Mouse (Mus musculus) layer of hippocampus, adult 9-11 months (tissue): ENCODE results near the gene Scube2.

Experiments used
- DNase-seq: peaks from one replicate; pipeline ENCODE4 v3.0.0; 2022

Gene Scube2

GRCm38 (mm10) chr7:109849750-109850434, 15.6 kb downstream of the Scube2 start:
- no peak for DNase-seq

GRCm38 (mm10) chr7:109848867-109849733, 16.4 kb downstream of the Scube2 start:
- DNase-seq: no peak

DNA sequence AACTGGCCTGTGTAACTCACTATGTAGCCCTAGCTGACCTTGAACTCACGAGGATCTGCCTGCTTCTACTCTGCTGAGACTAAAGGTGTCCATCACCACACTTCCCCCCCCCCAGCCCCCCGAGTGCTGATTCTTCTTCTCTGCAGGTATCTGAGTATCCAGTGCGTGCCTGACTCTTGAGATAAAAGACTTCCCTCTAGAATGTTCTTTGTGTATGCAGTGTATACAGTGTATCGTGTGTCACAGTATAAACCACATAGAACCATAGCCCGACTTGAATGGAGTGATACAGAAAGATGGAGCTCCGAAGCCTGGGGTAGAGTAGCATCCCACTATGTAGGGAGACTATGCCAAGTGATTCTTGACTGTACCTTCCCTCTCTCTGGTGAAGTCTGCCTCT, 21.4 kb downstream of the Scube2 start:
- no peak for DNase-seq

DNA sequence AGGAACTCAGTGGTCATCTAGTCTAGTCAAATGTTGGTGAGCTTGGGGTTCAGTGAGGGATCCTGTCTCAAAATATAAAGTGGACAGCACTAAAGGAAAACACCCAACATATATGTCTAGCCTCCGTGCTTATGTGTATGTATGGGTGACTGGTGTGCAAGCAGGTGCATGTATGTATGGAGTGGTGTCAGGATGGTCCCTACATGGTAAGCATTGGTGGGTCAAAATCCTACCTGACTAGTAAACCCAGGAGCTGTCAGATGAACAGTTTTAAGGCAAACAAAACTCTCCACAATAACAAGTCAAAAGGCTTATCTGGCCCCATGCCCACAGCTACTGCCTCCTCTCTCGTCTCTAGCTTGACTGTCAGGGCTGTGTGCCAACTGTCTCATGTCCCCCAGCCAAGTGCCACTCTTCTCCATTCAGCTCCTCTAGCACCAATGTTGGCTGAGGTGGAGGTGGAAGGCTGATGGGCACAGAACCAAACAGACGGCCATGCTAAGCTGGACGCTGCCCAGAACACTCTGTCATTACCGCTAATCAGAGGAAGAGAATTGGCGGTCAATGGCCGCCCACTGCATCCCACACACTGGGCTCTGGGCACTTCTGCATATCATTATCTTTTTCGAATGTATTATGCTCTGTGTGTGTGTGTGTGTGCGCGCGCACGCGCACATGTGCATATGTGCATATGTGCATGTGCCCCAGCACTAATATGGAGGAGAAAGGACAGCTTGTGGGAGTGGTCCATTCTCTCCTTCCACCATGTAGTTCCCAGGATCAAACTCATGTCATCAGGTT, 23.7 kb downstream of the Scube2 start:
- peak; percentile 68 for DNase-seq

DNA sequence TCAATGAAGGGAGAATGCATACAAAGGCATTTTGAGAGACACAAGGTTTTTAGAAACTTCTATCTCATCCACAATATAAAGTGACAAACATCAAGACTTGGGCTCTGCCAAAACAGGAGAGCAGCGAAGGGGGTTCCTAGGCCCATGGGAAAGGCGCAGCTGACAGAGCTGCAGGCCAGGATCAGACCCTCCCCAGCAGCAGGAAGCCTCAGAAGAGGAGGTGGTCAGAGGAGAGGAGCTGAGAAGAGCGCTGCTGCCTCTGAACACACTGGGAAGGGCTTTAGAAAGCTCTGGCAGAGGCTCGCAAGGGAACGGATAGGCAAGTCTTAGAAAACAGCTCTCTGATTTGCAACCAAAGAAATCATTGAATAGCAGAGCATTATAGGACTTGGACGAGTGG, 24.4 kb downstream of the Scube2 start:
- DNase-seq: no peak

GRCm38 (mm10) chr7:109838613-109839012, 26.9 kb downstream of the Scube2 start:
- DNase-seq: no peak

- no peak for DNase-seq
These were observed 27.8 kb downstream of the Scube2 start for GRCm38 (mm10) chr7:109837651-109838050.

- no peak for DNase-seq
These were observed 30.6 kb downstream of the Scube2 start for GRCm38 (mm10) chr7:109834894-109835293.

DNA sequence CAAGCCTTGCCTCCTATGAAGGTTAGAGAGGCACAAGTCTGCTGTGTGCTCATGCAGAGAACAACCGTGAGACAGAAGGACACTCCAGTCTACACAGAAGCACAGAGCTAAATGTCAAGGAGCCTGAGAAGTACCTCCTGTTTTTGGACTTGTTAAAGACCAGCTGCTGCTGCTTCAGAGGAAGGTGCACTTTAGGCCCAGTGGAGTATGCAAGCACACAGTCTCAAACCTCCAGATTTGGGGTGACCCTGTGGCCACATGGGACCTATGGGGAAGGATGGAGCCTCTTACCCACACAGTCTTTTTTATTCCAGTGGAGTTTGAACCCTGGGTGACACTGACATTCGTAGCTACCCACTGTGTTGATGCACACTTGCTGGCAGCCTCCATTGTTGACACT, 34.1 kb downstream of the Scube2 start:
- no peak for DNase-seq

GRCm38 (mm10) chr7:109826911-109827310, 38.6 kb downstream of the Scube2 start:
- DNase-seq: no peak

GRCm38 (mm10) chr7:109825293-109825692, 40.2 kb downstream of the Scube2 start:
- DNase-seq: peak; percentile 13

DNA sequence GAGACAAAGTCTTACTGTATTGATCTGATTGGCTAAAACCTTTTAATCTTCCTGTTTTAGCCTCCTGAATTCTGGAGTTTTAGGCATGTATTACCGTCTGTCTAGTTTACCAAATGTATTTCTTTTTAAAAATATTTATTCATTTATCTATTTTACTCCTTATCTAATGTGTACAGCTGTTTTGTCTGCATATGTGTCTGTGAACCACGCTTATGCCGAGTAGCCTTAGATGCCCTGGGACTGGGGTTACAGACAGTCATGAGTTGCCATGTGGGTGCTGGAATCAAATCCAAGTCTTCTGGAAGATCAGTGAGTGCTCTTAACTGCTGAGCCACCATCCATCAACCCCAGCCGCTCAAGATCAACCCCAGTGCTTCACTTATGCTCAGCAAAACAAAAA, 46.9 kb downstream of the Scube2 start:
- DNase-seq: no peak

DNA sequence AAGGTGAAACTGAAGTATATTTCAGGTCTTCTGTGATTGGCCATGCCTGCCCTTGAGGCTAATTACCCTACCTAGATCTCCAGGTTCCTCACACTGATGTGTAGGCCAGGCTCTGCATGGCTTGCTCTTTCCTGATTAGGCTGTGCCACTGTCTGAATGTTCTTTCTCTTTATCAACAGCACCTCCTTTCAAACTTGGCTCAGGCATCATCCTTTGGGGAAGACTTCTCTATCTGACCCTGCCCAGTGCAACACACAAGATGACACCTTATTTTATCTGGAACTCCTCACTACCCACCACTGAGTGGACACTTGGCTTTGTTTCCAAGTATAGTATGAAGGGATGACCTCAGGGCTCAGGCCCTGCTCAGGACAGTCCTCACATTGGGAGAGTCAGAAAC, 47.5 kb downstream of the Scube2 start:
- DNase-seq: no peak

DNA sequence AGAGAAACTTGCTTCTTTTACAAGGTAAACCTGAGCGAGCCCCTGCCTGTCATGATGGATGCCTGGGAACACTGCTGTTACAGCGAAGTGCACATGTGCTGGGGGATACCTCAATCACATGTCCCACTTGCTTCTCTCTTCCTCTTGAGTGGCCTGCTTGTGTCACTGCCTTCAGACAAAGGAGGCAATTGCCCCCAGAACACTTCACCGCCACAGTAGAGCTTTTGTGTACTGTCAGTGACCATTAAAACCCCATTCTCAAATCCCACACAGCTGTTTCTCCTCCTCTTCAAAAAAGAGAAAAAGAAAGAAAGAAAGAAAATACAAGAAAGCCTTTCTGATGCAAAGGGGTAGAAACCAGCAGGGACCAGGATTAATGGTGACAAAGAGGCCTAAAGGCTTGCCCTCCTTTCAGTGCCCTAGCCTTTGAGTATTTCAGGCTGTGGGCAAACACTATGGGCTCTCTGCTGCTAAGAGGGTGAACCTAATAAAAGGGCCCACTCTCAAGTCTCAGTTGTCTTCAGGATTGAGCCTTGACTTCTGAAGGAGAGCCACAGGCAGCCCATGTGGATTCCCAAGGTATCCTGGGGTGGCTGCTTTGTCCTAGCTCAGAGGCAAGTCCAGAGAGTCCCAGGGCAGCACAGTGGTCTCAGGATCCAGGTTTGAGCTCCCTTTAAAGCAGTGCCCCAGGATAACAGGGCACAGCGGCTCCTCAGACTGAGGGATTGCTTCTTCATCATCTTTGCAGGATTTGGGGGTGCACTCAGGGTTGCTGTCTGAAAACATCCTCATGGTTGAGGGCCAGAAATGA, 51.9 kb downstream of the Scube2 start:
- no peak for DNase-seq

GRCm38 (mm10) chr7:109807616-109808485, 57.6 kb downstream of the Scube2 start:
- DNase-seq: no peak

- DNase-seq: no peak
These were observed 60.6 kb downstream of the Scube2 start for GRCm38 (mm10) chr7:109804843-109805242.

DNA sequence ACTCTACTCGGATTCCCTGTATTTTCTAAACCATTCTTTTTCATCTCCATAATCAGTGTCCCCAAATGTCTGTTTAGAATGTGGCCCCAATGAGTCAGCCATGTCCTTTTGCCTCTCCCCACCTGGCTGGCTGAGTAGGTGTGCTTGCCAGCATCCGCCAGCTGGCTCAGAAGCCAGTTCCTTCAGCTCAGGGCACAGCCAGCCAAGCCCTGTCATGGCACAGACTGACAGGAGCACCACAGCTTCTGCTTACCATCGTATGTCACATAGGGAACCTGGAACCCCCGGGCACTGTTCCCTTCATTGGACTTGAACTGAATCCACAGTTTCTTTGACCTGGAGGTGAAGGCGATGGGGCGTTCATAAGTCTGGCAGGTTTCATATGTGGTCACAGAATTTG, 61.1 kb downstream of the Scube2 start:
- DNase-seq: no peak

- no peak for DNase-seq
These were observed 62.0 kb downstream of the Scube2 start for GRCm38 (mm10) chr7:109803516-109803915.

GRCm38 (mm10) chr7:109800626-109801025, 64.9 kb downstream of the Scube2 start:
- DNase-seq: peak; percentile 35

- DNase-seq: no peak
These were observed 66.3 kb downstream of the Scube2 start for GRCm38 (mm10) chr7:109799168-109799567.

GRCm38 (mm10) chr7:109795564-109795963, 69.9 kb downstream of the Scube2 start:
- no peak for DNase-seq

- DNase-seq: no peak
These were observed 70.9 kb downstream of the Scube2 start for GRCm38 (mm10) chr7:109794556-109794955.
